Mouse (Mus musculus): Measurements from ENCODE around the gene Tcea2. TPM values are rescaled to one million over a fixed set of nuclear protein-coding genes. Genes with fewer than 3 reads are reported as not detected.

Tcea2 gene
- polyA plus RNA-seq, 2 experiments, result 1.8 to 3.4 TPM

GRCm38 (mm10) chr2:181684713-181685112 lies 4.6 kb downstream of the Tcea2 start:
- H3K36me3 ChIP-seq (replicated peaks; ENCODE audit: control insufficient read depth, insufficient read depth, low read depth), result no peaks in the 10 kb centered on the region
- H3K9ac ChIP-seq (replicated peaks), result no peak overlapping the region
- H3K27ac ChIP-seq, result no peak overlapping the region
- H3K4me2 ChIP-seq (ENCODE audit: low read depth), result no peak overlapping the region
- WGBS (ENCODE audit: insufficient replicate concordance), result 18% methylated on average over 1 of the region's 1 CpGs
- no peak overlapping the region for H3K4me3 ChIP-seq (ENCODE audit: insufficient read depth in 1 of 2, low read depth in 2 of 2, low read length in 2 of 2)
- no peaks in the 10 kb centered on the region for H3K9me3 ChIP-seq (ENCODE audit: control insufficient read depth, low read length)
- TF ChIP-seq CTCF (IDR thresholded peaks at IDR 0.05; ENCODE audit: low read depth) (no peak), EP300 (IDR thresholded peaks at IDR 0.05; ENCODE audit: low read depth) (no peak)
- DNase-seq (ENCODE audit: low read depth in 3 of 3, low spot score in 3 of 3) (no peak), ATAC-seq (ENCODE audit: insufficient read depth) (no peak)
- H3K4me1 ChIP-seq (replicated peaks; ENCODE audit: control insufficient read depth in 2 of 2, insufficient read depth in 2 of 2, low read length in 1 of 2), result peaks cover 3 to 5% of the 10 kb centered on the region in 2 experiments; a peak in 3 of 4 replicates
- H3K27me3 ChIP-seq (ENCODE audit: control insufficient read depth, insufficient read depth, low read length), result peaks cover 3% of the 10 kb centered on the region; the same call in 1 of the 2 replicates

- no peak overlapping the region for H3K27ac ChIP-seq
- H3K9me3 ChIP-seq (ENCODE audit: control insufficient read depth, low read length), result no peaks in the 10 kb centered on the region
- no peak overlapping the region for H3K4me2 ChIP-seq (ENCODE audit: low read depth)
- no peak overlapping the region for H3K9ac ChIP-seq (replicated peaks)
- DNase-seq (ENCODE audit: low read depth in 3 of 3, low spot score in 3 of 3) (no peak), ATAC-seq (ENCODE audit: insufficient read depth) (no peak)
- H3K27me3 ChIP-seq (ENCODE audit: control insufficient read depth, insufficient read depth, low read length), result no peaks in the 10 kb centered on the region; the same call in 1 of the 2 replicates
- peaks cover under 1 to 5% of the 10 kb centered on the region in 2 experiments; a peak in 3 of 4 replicates for H3K4me1 ChIP-seq (replicated peaks; ENCODE audit: control insufficient read depth in 2 of 2, insufficient read depth in 2 of 2, low read length in 1 of 2)
- no peak overlapping the region for H3K4me3 ChIP-seq (ENCODE audit: insufficient read depth in 1 of 2, low read depth in 2 of 2, low read length in 2 of 2)
- no peaks in the 10 kb centered on the region for H3K36me3 ChIP-seq (replicated peaks; ENCODE audit: control insufficient read depth, insufficient read depth, low read depth)
- no peak for TF ChIP-seq CTCF (IDR thresholded peaks at IDR 0.05; ENCODE audit: low read depth)
- TF ChIP-seq EP300 (IDR thresholded peaks at IDR 0.05; ENCODE audit: low read depth), result no peak
- 67% methylated on average over 4 of the region's 4 CpGs for WGBS (ENCODE audit: insufficient replicate concordance)
Measured at GRCm38 (mm10) chr2:181685686-181686085, 5.6 kb downstream of the Tcea2 start.

- no peak overlapping the region for H3K9ac ChIP-seq (replicated peaks)
- 75% methylated on average over 8 of the region's 8 CpGs for WGBS (ENCODE audit: insufficient replicate concordance)
- ATAC-seq (ENCODE audit: insufficient read depth) (no peak), DNase-seq (ENCODE audit: low read depth in 3 of 3, low spot score in 3 of 3) (no peak)
- H3K27me3 ChIP-seq (ENCODE audit: control insufficient read depth, insufficient read depth, low read length), result no peaks in the 10 kb centered on the region
- H3K4me3 ChIP-seq (ENCODE audit: insufficient read depth in 1 of 2, low read depth in 2 of 2, low read length in 2 of 2), result no peak overlapping the region
- H3K27ac ChIP-seq, result no peak overlapping the region
- no peak overlapping the region for H3K4me2 ChIP-seq (ENCODE audit: low read depth)
- H3K36me3 ChIP-seq (replicated peaks; ENCODE audit: control insufficient read depth, insufficient read depth, low read depth), result no peaks in the 10 kb centered on the region
- TF ChIP-seq CTCF (IDR thresholded peaks at IDR 0.05; ENCODE audit: low read depth) (no peak), EP300 (IDR thresholded peaks at IDR 0.05; ENCODE audit: low read depth) (no peak)
- H3K9me3 ChIP-seq (ENCODE audit: control insufficient read depth, low read length), result no peaks in the 10 kb centered on the region
- no peaks in the 10 kb centered on the region for H3K4me1 ChIP-seq (replicated peaks; ENCODE audit: control insufficient read depth in 2 of 2, insufficient read depth in 2 of 2, low read length in 1 of 2)
Measured at GRCm38 (mm10) chr2:181687586-181687985, 7.5 kb downstream of the Tcea2 start.

GRCm38 (mm10) chr2:181689466-181690160 lies 9.5 kb downstream of the Tcea2 start:
- Histone ChIP-seq H3K4me2 (ENCODE audit: low read depth) (no peak overlapping the region), H3K36me3 (replicated peaks; ENCODE audit: control insufficient read depth, insufficient read depth, low read depth) (no peaks in the 10 kb centered on the region), H3K27me3 (ENCODE audit: control insufficient read depth, insufficient read depth, low read length) (no peaks in the 10 kb centered on the region; the same call in 1 of the 2 replicates), H3K4me1 (replicated peaks; ENCODE audit: control insufficient read depth in 2 of 2, insufficient read depth in 2 of 2, low read length in 1 of 2) (peaks cover 0 to 3% of the 10 kb centered on the region in 2 experiments; a peak in 2 of 4 replicates), H3K4me3 (ENCODE audit: insufficient read depth in 1 of 2, low read depth in 2 of 2, low read length in 2 of 2) (no peak overlapping the region), H3K9me3 (ENCODE audit: control insufficient read depth, low read length) (no peaks in the 10 kb centered on the region), H3K27ac (no peak overlapping the region), H3K9ac (replicated peaks) (no peak overlapping the region)
- no peak for ATAC-seq (ENCODE audit: insufficient read depth)
- TF ChIP-seq EP300 (IDR thresholded peaks at IDR 0.05; ENCODE audit: low read depth) (no peak), CTCF (IDR thresholded peaks at IDR 0.05; ENCODE audit: low read depth) (no peak)
- 78% methylated on average over 10 of the region's 10 CpGs for WGBS (ENCODE audit: insufficient replicate concordance)
- no peak for DNase-seq (ENCODE audit: low read depth in 3 of 3, low spot score in 3 of 3)

- TF ChIP-seq CTCF (IDR thresholded peaks at IDR 0.05; ENCODE audit: low read depth) (no peak), EP300 (IDR thresholded peaks at IDR 0.05; ENCODE audit: low read depth) (no peak)
- peak overlapping the region in 1 of 2 experiments; percentile 10; a peak in 1 of 4 replicates for H3K4me3 ChIP-seq (ENCODE audit: insufficient read depth in 1 of 2, low read depth in 2 of 2, low read length in 2 of 2)
- no peaks in the 10 kb centered on the region for H3K36me3 ChIP-seq (replicated peaks; ENCODE audit: control insufficient read depth, insufficient read depth, low read depth)
- H3K4me2 ChIP-seq (ENCODE audit: low read depth), result peak overlapping the region; percentile 26; the same call in 1 of the 2 replicates
- H3K9ac ChIP-seq (replicated peaks), result no peak overlapping the region
- 66% methylated on average over 6 of the region's 6 CpGs for WGBS (ENCODE audit: insufficient replicate concordance)
- H3K9me3 ChIP-seq (ENCODE audit: control insufficient read depth, low read length), result no peaks in the 10 kb centered on the region
- H3K27ac ChIP-seq, result no peak overlapping the region
- DNase-seq (ENCODE audit: low read depth in 3 of 3, low spot score in 3 of 3), result no peak
- no peaks in the 10 kb centered on the region; the same call in 1 of the 2 replicates for H3K27me3 ChIP-seq (ENCODE audit: control insufficient read depth, insufficient read depth, low read length)
- no peak for ATAC-seq (ENCODE audit: insufficient read depth)
- H3K4me1 ChIP-seq (replicated peaks; ENCODE audit: control insufficient read depth in 2 of 2, insufficient read depth in 2 of 2, low read length in 1 of 2), result peaks cover 0 to 3% of the 10 kb centered on the region in 2 experiments; a peak in 2 of 4 replicates
Measured at GRCm38 (mm10) chr2:181691083-181691482, 11.0 kb downstream of the Tcea2 start.

Data from liver, embryonic 14.5 days (tissue).